ENCODE assay signal across 20 mouse cellular contexts in the genomic region with DNA sequence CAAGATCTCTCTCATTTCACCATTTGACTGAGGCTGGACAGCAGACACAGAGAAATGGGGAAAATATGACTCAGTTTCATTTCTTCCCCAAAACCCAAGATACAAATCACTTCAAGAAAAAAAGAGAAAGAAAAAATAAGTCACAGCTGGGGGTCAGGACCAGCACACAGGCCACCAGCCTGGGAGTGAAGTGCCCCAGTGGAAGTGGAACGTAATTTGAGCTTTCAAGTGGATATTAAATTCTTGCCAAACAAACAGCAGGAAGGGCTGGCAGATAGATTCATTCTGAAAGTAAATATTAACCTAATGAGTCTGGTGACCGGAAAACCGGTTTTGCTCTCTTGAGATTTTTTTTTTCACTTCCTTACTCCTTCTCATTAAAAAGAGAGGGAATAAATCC.
DNase-seq lines count a peak whose midpoint lies in the region; ATAC-seq and TF ChIP-seq lines count a peak whose summit lies in the region.
"Had no signal": no experiment of that assay in that cellular context is flagged by ENCODE, and none has a peak within 500 bp of the region (broad histone marks: within the 10 kb centered on the region; RNA-seq: fewer than 3 reads in every experiment).

No protein-coding gene starts in this region.

- H3K27ac ChIP-seq in intestine, embryonic 15.5 days, result no peak overlapping the region
- H3K27ac ChIP-seq in intestine, postnatal 0 days (ENCODE audit: low read depth, low read length), result no peak overlapping the region
- peak overlapping the region; percentile 84 for H3K27ac ChIP-seq in lung, embryonic 16.5 days (ENCODE audit: low read length)
- H3K27ac ChIP-seq in hindbrain, embryonic 10.5 days, result no peak overlapping the region
- H3K27ac ChIP-seq: left cerebral cortex, adult 2 months; neural tube, embryonic 12.5 days had no signal

- H3K9me3 ChIP-seq in intestine, embryonic 15.5 days, result no peaks in the 10 kb centered on the region
- no peaks in the 10 kb centered on the region; the same call in 1 of the 2 replicates for H3K9me3 ChIP-seq in intestine, postnatal 0 days (ENCODE audit: control insufficient read depth)
- peaks cover 3% of the 10 kb centered on the region; the same call in 1 of the 2 replicates for H3K9me3 ChIP-seq in lung, embryonic 16.5 days (ENCODE audit: control insufficient read depth, low read length)
- 0 out of 2 replicates have a peak, but pooled peaks cover 5% of the 10 kb centered on the region for H3K9me3 ChIP-seq in hindbrain, embryonic 10.5 days
- H3K9me3 ChIP-seq: neural tube, embryonic 12.5 days had no signal

- no peak for TF ChIP-seq CTCF in intestine, postnatal 0 days (IDR thresholded peaks at IDR 0.05; ENCODE audit: low read depth)

- no peak overlapping the region for H3K9ac ChIP-seq in intestine, embryonic 15.5 days
- H3K9ac ChIP-seq in intestine, postnatal 0 days (ENCODE audit: low read depth, low read length), result no peak overlapping the region
- no peak overlapping the region for H3K9ac ChIP-seq in lung, embryonic 16.5 days (ENCODE audit: low read length)
- H3K9ac ChIP-seq: heart, embryonic 12.5 days; neural tube, embryonic 12.5 days had no signal

- no peaks in the 10 kb centered on the region for H3K27me3 ChIP-seq in intestine, embryonic 15.5 days (replicated peaks)
- no peaks in the 10 kb centered on the region for H3K27me3 ChIP-seq in intestine, postnatal 0 days (replicated peaks; ENCODE audit: control insufficient read depth, insufficient read depth, low read length)
- no peaks in the 10 kb centered on the region for H3K27me3 ChIP-seq in lung, embryonic 16.5 days (ENCODE audit: control insufficient read depth, insufficient read depth, low read depth, low read length)
- H3K27me3 ChIP-seq in hindbrain, embryonic 10.5 days (ENCODE audit: insufficient read depth, poor library complexity, severe bottlenecking), result no peaks in the 10 kb centered on the region
- H3K27me3 ChIP-seq: heart, embryonic 12.5 days; neural tube, embryonic 12.5 days had no signal

- DNase-seq in lung, adult 18-20 months, result peak; percentile 40 to 72
- no peak for DNase-seq in lung, postnatal 14 days
- no peak for DNase-seq in right cerebral cortex, postnatal 25 days
- DNase-seq in hindbrain, embryonic 10.5 days (ENCODE audit: low spot score), result no peak
- DNase-seq in thymus, postnatal 4 days, result no peak
- DNase-seq: adrenal gland, adult 2 months; cerebellum, adult 11 months; cerebellum, postnatal 36 days; gastrocnemius, postnatal 25 days; heart, postnatal 36 days; liver; right cerebral cortex, postnatal 4 days; thymus, postnatal 14 days had no signal

- no peaks in the 10 kb centered on the region for H3K36me3 ChIP-seq in intestine, embryonic 15.5 days
- H3K36me3 ChIP-seq in intestine, postnatal 0 days (ENCODE audit: control insufficient read depth, insufficient read depth), result no peaks in the 10 kb centered on the region
- peaks cover 18% of the 10 kb centered on the region for H3K36me3 ChIP-seq in lung, embryonic 16.5 days (ENCODE audit: control insufficient read depth, insufficient read depth, low read length)
- peaks cover 22% of the 10 kb centered on the region for H3K36me3 ChIP-seq in hindbrain, embryonic 10.5 days
- H3K36me3 ChIP-seq: neural tube, embryonic 12.5 days had no signal

- WGBS in intestine, embryonic 15.5 days, result 27% methylated on average over 3 of the region's 3 CpGs
- WGBS in intestine, postnatal 0 days, result 17% methylated on average over 3 of the region's 3 CpGs
- WGBS in lung, embryonic 16.5 days, result 17% methylated on average over 3 of the region's 3 CpGs
- WGBS in hindbrain, embryonic 10.5 days, result 76% methylated on average over 3 of the region's 3 CpGs

- H3K4me1 ChIP-seq in intestine, embryonic 15.5 days (replicated peaks), result peaks cover 3% of the 10 kb centered on the region
- no peaks in the 10 kb centered on the region for H3K4me1 ChIP-seq in intestine, postnatal 0 days (replicated peaks; ENCODE audit: control insufficient read depth, insufficient read depth, low read length)
- H3K4me1 ChIP-seq in lung, embryonic 16.5 days (replicated peaks; ENCODE audit: control insufficient read depth, insufficient read depth, low read length), result peaks cover 28% of the 10 kb centered on the region
- peaks cover 3% of the 10 kb centered on the region; the same call in 1 of the 2 replicates for H3K4me1 ChIP-seq in hindbrain, embryonic 10.5 days (replicated peaks)
- H3K4me1 ChIP-seq: neural tube, embryonic 12.5 days had no signal

- H3K4me2 ChIP-seq in intestine, embryonic 15.5 days (replicated peaks), result no peak overlapping the region
- H3K4me2 ChIP-seq in intestine, postnatal 0 days (replicated peaks; ENCODE audit: low read depth), result no peak overlapping the region
- H3K4me2 ChIP-seq in lung, embryonic 16.5 days (ENCODE audit: low read depth, low read length), result 0 out of 2 replicates have a peak overlapping the region, but pooled peaks have one; percentile 14
- H3K4me2 ChIP-seq: heart, embryonic 12.5 days; neural tube, embryonic 12.5 days had no signal

- H3K4me3 ChIP-seq in intestine, embryonic 15.5 days (replicated peaks), result no peak overlapping the region
- H3K4me3 ChIP-seq in intestine, postnatal 0 days (ENCODE audit: low read depth, low read length), result no peak overlapping the region
- H3K4me3 ChIP-seq in lung, embryonic 16.5 days (ENCODE audit: low read length), result peak overlapping the region; percentile 13; the same call in 1 of the 2 replicates
- H3K4me3 ChIP-seq in hindbrain, embryonic 10.5 days, result no peak overlapping the region
- H3K4me3 ChIP-seq: heart, embryonic 12.5 days; left cerebral cortex, adult 2 months; neural tube, embryonic 12.5 days had no signal

- ATAC-seq in intestine, embryonic 15.5 days, result peak; percentile 54; the same call in 1 of the 2 replicates
- no peak for ATAC-seq in intestine, postnatal 0 days
- ATAC-seq in lung, embryonic 16.5 days (ENCODE audit: low read depth), result peak; percentile 86
- ATAC-seq: midbrain, embryonic 16.5 days had no signal

Comparison
In these comparisons a context has a peak if more than half of its experiments do, and no peak if none do; other contexts are left out.
1. DNase-seq: peak in lung, adult 18-20 months (2 of 2); none in lung, postnatal 14 days (single experiment), right cerebral cortex, postnatal 25 days (single experiment), hindbrain, embryonic 10.5 days (single experiment) and thymus, postnatal 4 days (single experiment).